Mouse (Mus musculus) kidney, adult 11 months (tissue): ENCODE results near the gene Eif4e1b.

Experiments
- DNase-seq: peaks from one replicate; pipeline ENCODE4 v3.0.0; 2022

The Eif4e1b gene

DNA sequence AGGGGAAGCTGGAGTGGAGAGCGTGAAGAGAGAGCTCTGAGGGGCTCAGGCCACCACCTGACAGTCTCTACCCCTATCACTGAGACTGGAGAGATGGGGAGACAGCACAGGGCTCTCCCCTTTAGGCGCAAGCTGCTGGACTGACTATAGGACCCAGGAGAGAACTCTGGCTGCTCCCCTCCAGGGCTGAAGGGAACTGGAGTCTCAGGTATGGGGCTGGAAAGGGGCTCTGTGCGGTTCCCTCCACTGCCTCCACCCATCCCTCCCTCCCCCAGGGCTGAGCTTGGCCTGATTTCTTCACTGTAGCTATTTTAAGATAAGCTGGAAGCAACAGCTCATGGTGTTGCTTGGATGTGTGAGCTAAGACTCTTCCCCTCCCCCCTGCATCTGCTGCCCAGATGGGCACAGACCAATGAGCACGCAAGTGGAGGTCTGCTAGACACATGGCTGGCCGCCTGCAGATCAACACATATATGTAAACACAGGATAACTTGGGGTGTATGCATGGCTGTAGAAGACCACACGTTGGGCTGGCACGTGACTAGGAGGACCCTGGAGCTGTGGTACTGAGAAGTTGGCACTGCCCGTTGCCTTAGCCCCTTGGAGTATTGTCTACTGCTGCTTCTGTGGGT is 23.5 kb upstream of the Eif4e1b start:
- DNase-seq = no peak

DNA sequence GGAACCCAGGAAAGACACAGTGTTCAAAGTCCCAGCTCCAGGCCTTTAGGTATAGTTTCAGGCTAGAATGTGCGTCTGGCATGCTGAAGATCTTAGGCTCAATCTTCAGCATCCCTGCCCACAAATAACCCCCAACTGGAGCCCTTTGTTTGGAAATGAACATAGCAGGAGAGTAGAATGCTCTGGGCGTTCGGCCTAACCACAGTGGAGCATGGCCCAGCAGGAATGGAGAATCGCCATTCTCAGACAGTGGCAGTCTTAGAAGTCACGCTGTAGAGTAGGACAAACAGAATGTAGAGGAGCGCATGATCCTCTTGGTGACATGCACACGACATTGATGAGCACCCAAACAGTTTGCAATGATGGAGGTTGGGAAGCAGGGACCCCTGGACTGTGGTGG is 22.9 kb upstream of the Eif4e1b start:
- DNase-seq = no peak

DNA sequence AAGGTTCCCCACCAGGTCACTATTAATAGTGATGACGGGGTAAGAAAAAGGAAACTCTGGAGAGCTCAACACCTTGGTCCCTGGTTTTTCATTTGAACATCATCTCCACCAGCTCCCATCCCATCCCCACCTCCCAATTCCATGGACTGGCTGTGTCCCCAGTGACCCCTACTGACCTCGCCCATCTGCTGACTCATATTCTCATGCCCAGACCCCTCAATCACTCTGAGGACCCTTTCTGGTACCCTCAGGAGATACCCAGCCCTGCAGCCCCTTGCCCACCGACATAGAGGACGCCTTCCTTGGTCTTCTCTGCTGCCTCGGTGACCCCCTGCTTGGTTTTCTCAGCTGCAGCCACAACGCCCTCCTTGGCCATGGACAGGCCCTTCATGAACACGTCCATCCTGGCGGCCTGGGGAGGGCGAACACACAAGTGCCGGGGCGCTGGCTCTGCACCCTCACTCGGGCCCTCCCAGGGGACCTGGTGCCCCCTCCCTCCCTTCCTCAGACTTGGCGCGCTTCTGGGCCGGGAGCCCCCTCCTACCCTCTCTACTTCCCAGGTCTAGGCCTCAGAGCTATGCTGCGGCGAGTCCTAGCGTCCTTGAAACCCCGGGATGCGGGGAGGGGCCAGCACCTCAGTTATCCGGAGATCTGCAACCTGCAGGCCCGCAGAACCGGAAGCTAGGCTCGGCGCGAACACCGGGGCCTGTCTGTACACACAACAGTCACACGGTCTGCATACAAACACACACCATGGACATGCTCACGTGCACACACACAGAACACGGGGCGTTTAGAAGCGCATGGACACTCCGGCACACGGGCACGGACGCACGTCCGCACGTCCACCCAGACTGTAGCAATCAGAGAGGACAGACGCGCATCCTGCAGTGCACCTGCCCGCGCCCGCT is 18.3 kb upstream of the Eif4e1b start:
- DNase-seq = no peak

DNA sequence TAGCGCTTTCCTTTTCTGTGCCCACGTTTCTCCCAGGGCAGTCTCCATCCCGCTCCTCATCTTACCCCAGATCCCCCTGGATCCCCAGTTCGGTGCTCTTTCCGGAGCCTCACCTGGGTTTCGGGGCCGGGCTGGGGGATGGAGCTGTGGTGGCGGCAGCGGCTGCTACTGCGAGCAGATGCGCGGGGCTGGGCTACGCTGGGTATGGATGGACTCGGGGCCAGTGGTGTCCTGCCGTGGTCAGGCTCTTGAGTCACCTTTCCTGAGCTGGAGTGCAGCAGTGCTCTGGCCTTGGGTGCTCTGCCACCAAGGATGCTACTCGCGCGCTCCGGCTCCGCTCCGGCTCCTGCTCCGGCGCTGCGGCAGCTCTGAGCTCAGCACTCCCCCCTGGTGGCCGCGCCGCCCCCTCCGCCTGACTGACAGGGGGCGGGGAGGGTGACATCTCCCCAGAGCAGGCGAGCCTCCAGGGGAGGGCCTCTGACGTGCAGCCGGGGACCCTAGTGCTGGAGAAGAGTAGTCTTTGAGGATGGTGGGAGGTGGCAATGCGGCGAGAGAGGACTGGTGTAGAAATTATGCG is 17.5 kb upstream of the Eif4e1b start, which contains the start of gene Sncb:
Gene Sncb (minus strand): TSS at position 404 of the 577 bp plus-strand sequence.
- no peak for DNase-seq

DNA sequence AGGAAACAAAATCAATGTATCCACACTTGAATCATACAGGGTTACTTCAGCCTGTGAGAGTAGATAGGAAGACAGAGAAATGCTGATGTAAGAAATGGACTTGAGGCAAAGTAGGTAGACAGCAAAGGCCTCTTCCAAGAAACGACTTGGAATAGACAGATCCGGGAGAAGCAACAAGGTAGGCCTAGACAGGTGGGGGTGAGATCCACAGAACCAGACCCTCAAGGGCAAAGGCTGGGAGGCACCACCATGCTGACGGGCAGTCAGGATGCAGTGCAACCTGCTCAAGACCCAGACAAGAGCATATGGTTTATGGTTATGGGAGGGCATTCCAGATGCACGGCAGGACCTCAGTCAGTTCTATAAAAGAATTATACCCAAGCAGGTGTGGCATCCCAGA is 16.8 kb upstream of the Eif4e1b start:
- DNase-seq = no peak

DNA sequence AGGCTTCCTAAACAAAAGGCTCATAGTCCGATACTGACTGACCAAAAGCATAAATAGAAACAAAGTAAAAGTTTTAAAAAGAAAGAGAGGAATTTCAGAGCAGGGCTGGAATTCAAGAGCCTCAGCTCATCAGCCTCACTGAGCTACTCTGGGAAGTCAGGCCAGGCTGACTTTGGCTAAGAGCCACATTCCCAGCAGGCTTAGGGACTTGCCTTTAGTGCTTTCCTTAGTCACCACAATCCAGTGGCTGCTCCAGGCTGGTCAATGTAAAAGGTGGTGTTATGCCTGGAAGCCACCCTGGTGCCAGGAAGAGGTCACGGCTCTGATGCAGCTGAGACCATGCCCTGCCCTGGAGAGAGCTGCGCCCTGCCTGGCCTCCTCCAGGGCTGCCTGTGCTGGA is 3.2 kb upstream of the Eif4e1b start:
- DNase-seq = no peak

DNA sequence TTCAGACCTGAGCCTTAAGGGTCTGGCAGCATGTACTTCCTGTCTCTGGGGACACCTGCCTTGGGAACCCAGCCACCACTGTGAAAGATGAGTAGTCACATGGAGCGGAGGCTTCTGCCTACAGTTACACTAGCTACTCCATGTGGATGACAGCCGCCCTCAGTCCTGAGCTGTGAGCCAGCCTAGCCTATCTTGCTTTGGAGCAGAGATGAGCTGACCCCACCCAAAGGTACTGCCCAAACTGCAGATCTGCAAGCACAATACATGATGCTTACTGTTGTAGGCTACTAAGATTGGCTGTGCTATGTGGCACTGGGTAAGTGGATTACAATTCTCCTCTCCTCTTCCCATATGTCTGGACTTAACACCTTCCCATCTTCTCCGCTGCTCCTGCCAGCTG is 2.7 kb upstream of the Eif4e1b start:
- DNase-seq = no peak

DNA sequence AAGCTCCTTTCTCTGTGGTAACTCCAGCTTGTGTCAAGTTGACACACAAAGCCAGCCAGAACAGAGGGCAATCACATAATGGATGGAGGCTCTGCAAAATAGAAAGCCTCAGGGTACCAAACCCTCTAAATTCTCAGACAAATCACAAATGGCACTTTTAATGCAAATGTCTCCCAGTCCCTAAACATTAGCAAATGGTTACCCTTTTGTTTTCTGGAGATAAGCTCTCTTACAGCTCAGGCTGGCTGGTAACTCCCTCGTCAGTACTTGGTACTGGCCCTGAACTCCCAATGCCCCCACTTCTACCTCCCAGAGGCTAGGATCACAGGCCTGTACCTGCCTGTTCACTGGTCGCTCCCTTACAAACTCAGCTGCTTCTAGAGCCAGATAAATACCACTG is 563 bp upstream of the Eif4e1b start:
- no peak for DNase-seq

DNA sequence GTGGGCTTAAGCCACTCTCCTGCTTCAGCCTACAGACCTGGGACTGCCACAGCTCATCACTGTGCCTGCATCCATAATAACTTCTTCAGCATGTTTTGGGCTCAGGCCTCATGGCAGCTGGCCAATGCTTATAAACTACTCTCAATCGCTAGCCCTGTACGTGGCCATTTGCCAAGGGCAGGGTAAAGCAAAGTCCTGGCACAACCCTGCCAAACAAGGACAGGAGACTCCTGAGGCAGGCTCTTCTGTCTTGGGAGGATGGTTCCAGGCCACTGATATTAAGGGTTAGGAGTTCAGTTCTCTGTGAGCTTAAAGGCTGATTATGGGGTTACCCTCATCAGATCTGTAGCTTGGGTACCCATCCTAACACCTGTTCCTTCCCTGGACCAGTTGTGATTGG is 3.8 kb downstream of the Eif4e1b start:
- DNase-seq = peak; percentile 59

DNA sequence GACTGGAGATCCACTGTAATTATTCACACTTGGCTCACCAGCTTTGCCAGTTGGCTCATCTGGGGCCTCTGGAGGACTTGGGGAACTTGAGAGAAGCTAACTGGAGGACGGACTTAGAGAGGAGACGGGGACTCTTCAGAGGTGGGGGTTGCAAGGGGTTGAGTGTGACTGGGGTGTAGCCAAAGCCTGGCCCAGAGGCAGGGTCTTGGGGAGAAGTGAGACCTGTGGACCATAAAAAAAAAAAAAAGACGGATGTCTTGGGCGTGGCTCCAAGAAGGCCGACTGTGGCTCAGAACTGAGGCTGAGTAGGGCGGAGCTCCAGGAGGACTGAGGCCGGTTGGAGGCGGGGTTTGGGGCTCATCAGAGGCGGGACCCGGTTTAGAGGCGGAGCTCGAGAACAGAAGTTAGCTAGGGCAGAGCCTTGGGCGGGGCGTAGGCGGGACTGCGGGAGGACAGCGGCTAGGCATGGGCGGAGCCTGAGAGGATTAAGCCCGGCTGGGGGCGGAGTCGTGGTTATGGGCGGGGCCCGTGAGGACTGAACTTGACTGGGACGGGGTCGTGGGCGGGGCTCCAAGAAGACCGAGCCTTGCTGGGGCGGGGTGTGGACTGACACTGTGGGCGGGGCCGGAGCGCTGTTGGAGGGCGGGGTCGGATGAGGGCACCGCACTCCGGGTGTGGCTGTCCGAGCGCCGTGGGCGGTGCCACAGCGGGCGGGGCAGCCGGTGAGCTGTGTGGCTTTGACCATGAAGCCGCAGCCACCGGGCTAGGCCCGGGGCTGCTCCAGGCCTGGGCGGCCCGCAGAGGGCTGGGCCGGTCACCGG is 5.2 kb downstream of the Eif4e1b start, which contains the start of gene Tspan17:
Gene Tspan17 (plus strand): TSS at position 638 of the 821 bp plus-strand sequence.
- DNase-seq = peak; percentile 98

DNA sequence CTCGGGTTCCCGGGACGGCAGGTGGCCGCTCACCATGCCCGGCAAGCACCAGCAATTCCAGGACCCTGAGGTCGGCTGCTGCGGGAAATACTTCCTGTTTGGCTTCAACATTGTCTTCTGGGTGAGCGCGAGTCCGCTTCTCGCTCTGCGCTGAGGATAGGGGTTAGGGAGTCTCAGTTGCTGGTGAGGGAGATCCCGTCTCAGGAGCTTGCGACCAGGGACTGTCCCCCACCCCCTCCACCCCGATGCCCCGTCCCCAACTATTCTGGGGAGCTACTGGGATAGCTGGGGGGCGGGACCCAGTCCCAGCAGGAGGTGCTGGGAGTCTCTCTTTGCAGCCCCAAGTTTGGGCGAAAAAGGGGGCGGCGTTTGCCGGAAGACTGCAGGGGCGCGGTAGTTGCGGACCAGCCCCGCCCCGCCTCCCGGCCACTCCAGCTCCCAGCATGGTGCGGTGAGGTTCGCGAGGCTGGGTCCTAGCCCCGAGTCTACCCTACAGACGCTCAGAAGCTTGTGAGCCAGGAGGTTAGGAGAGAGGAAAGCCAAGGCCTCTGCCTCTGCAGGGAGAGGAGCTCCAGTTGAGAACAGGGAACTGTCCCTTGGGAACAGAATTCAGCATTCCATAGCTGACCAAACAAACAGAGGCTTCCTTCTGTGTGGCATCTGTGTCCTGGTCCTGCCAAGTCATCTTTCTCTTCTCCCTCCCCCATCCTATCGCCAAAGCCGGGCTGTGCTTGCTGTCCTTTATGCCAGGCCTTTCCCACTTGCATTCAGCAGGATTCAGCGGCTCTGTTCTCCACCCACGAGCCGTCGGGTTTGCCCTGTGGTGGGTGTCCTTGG is 6.0 kb downstream of the Eif4e1b start:
- peak; percentile 35 for DNase-seq

DNA sequence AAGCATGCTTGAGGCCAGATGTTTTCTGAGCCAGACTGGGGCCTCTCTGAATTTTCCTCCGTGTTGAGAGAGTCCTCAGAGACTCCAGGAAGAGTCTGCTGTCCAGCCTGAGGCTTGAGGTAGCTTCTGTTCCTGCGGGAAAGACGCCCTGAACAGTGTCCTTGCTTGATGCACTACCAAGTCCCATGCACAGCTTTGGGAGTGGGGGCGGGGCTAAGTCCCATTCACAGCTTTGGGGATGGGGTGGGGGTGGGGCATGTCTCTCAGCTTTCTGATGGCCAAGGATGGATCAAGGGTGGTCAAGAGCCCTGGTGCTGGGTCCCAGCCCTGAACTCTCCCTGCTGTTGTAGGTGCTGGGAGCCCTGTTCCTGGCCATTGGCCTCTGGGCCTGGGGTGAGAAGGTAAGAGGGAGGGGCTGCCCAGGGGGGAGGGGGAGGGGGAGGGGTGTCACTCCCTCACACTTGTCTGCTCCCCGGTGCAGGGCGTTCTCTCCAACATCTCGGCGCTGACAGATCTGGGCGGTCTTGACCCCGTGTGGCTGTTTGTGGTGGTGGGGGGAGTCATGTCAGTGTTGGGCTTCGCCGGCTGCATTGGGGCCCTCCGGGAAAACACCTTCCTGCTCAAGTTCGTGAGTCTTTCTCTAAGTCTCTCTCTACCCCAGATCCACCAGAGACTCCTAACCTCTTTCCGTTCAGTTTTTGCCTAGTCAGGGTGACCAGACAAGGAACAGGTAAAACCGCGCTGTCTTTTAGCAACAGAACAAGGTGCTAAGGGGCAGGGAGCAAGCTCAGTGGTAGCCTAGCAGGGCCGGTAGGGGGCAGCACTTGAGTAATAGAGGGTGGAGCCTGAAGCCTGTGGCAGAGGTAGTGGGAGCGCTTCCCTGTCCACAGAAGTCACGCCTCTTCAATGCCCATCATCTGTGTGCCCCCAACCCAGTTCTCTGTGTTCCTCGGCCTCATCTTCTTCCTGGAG is 8.7 kb downstream of the Eif4e1b start:
- DNase-seq = no peak

DNA sequence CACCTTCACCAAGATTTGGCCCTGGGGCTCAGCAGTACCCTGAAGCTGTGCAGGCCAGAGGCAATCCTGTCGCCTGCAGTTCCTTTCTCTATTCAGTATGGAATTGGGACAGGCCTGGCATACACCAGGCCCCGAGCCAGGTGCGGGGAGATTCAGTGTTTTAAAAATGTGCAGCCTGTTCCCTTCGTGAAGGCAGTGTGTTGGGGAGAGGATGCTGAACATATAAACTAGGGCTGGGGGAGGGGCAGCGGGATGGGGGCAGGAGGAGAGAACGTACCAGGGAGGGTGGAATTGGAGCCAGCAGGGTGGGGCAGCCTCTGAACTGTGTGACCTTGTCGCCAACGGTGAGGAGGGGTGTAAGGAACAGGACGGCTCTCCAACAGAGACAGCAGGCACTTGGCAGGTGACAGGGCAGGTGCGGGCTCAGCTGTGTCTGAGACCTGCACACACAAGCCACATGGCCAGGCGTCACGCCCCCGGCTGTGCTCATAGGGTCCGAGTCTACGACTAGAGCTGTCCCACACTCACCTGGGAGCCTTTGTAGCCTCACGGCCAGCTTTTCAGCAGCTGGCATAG is 10.3 kb downstream of the Eif4e1b start:
- no peak for DNase-seq

DNA sequence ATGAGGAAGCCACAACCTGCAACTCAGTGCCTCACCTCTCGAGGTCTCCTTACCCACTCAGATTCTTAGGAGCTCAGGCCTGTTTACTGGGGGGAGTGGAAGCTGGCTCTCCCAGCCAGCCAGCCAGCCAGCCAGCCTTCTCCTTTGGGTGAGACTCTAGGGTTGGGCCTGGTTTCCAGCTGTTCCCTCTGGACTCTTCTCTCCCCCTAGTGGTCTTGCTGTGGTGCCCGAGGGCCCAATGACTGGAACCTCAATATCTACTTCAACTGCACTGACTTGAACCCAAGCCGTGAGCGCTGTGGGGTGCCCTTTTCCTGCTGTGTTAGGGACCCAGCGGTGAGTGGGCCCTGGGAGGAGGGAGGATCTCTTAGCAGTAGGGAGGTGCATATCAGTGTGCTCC is 11.0 kb downstream of the Eif4e1b start:
- DNase-seq = no peak

DNA sequence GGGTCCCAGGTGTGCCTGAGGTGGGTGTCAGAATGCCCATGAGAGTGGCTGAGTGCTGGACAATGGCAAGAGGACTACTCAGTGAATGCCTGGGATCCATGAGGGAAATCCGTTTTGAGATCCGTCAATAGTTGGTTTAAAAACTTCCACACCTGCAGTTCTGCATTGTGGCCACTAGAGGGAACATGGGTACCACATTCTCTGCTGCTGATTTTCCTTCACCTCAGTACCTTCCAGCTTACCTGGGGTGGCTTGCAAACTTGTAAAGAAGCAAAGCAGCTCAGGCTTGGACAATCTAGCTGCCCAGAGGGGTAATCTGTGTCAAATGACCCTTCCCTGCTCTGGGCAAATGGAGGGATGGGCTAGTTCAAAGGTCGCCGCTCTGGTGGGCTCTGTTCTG is 13.6 kb downstream of the Eif4e1b start:
- no peak for DNase-seq

DNA sequence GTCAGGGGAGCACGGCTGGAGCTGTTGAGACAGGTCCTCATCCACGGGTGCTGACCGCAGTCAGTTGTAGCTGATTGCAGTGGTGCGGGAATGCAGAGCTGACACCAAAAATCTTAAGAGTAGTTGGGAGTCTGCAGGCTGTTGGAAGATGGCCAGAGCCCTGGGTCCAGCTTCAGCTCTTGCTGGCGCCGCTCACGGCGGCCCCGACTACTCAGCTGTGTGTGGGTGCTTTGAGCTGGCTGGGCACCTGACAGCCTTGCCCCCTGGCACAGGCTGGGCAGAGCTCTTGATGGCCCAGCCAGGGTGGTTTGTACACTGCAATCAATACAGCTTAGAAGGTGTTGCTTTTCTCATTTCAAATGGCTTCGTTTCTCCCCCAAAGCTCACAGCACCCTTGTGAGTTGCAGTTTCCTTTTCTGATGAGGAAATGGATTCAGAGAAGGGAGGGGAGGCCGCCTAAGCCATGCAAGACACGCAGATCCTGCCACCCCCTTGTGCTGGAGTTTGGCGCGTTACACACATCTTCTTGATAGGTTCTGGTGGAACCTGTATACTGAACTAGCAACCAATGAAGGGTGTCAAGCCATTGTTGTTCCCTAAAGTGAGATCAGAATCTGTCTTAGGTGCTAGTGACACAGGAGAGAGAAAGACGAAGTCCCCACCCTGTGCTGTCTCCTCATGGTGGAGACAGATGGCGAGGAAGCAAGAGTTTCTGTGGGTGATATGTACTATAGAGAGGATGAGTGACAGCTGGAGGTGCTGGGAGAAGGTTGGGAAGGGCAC is 14.3 kb downstream of the Eif4e1b start:
- DNase-seq = no peak

DNA sequence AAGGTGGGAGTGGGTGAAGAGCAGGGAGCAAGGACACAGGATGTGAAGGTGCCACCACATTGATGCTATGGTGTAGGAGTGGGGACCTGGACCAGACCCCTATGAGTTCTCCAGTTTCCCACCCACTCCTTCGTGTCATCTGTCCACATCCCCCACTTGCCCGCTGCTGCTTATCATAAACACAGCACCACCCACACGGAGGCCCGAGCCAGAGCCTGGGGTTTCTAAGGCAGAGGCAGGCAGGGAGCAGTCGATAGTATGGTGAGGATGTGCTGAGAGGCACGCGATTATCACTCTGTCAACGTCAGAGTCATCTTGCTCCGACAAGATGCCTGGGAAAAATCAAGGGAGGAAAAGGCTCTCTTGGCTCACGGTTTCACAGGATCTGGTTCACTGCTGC is 14.9 kb downstream of the Eif4e1b start:
- DNase-seq = no peak

DNA sequence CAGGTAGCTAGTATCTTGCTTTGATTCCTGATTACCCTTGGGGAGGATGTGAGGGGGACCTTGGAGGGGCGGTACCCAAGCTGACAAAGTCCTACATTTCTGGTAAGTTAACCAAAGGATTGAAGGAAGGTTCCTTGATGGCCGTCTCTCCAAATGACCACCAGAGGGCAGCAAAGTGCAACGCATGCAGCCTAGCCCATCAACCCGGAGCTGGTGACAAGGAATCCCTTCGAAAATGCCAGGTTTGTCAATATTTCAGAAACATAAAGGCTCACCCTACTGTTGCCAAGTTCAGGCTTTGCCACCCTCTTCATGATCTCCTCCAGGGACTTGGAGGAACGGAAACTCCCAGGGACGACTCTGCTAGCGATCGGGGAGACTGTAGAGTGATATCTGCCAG is 15.9 kb downstream of the Eif4e1b start:
- peak; percentile 33 for DNase-seq

DNA sequence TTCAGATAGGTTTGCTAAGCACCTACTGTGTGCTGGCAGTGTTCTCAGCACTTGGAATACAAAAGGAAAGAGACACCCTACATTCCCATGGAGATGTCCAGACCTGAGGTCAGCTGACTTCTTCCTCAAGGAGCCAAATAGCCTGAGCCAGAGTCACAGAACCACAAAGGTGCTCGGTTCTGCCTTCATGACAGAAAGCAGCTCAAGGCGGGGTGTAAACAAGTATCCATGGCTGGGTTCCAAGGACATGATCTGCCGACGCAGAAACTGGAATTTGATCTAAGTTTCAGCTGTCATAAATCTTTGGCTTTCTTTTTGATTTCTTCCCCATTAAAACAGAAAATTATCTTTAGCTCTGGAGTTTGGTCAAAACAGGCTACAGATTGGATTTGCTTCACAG is 16.4 kb downstream of the Eif4e1b start:
- no peak for DNase-seq

DNA sequence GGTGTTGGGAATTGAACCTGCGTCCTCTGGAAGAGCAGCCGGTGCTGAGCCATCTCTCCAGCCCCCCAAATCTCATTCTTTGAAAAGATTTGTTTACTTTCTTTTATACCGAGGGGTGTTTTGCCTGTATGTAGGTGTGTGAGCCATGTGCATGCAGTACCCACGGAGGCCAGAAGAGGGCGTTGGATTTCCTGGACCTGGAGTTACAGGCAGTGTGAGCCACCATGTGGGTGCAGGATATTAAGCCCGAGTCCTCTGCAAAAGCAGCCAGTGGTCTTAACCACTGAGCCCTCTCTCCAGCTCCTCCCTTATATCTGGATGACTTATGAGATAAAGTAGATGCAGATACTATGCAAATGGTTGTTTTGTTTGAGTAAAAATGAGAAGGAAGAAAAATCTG is 19.2 kb downstream of the Eif4e1b start:
- no peak for DNase-seq
